Mouse (Mus musculus) testis, adult 2 months (tissue): ENCODE data around the gene Fam131c. TPM values are rescaled to one million over a fixed set of nuclear protein-coding genes. Genes with fewer than 3 reads are reported as not detected.

Experiments used
- H3K27ac ChIP-seq: fragments of 200-500 bp; 2 replicates; pipeline ENCODE4 v1.5.1; 2012; ENCODE audit warnings: low read depth, low read length; ENCODE audit not compliant: control insufficient read depth, insufficient read depth
- H3K27me3 ChIP-seq: fragments of 200-500 bp; 2 replicates; pipeline ENCODE4 v1.6.1; 2012; ENCODE audit warnings: mild to moderate bottlenecking, low read length, moderate library complexity; ENCODE audit not compliant: control insufficient read depth, insufficient read depth
- H3K36me3 ChIP-seq: fragments of 200-500 bp; 2 replicates; pipeline ENCODE4 v1.6.1; 2012; ENCODE audit warnings: mild to moderate bottlenecking, low read length; ENCODE audit not compliant: control insufficient read depth, insufficient read depth
- H3K4me1 ChIP-seq: fragments of 200-500 bp; 2 replicates; pipeline ENCODE4 v1.6.1; 2012; ENCODE audit warnings: low read length; ENCODE audit not compliant: control insufficient read depth, insufficient read depth
- H3K4me3 ChIP-seq: fragments of 200-500 bp; 2 replicates; pipeline ENCODE4 v1.5.1; 2012; ENCODE audit warnings: low read depth, mild to moderate bottlenecking, low read length, moderate library complexity, mixed read lengths; ENCODE audit not compliant: control insufficient read depth
- CTCF ChIP-seq: fragments of 200-500 bp; IDR thresholded peaks from 2 replicates; pipeline ENCODE4 v1.5.1; 2012; ENCODE audit warnings: low read depth, mild to moderate bottlenecking, inconsistent platforms, low read length, moderate library complexity; ENCODE audit not compliant: control insufficient read depth, insufficient read depth, insufficient replicate concordance
- POLR2A ChIP-seq: fragments of 200-500 bp; IDR thresholded peaks from 2 replicates; pipeline ENCODE4 v1.6.1; 2012; ENCODE audit warnings: low read depth, mild to moderate bottlenecking, inconsistent platforms, low read length, moderate library complexity; ENCODE audit not compliant: control insufficient read depth
- polyA plus RNA-seq: library from polyadenylated mRNA; depleted of rRNA; stranded (reverse); fragments of >200 nt; gene quantifications from 2 replicates; pipeline ENCODE4 v1.2.3, GENCODE M21; 2012

Fam131c gene
- polyA plus RNA-seq, 1 experiment: 7.9 TPM

- H3K27me3 ChIP-seq: no peaks in the 10 kb centered on the region
- H3K4me3 ChIP-seq: no peak overlapping the region
- no peak for TF ChIP-seq POLR2A
- no peak for TF ChIP-seq CTCF
- no peak overlapping the region for H3K27ac ChIP-seq
- H3K36me3 ChIP-seq: no peaks in the 10 kb centered on the region
- H3K4me1 ChIP-seq: 0 out of 2 replicates have a peak, but pooled peaks cover 2% of the 10 kb centered on the region
These were observed 11.7 kb downstream of the Fam131c start for GRCm38 (mm10) chr4:141379674-141380073.

DNA sequence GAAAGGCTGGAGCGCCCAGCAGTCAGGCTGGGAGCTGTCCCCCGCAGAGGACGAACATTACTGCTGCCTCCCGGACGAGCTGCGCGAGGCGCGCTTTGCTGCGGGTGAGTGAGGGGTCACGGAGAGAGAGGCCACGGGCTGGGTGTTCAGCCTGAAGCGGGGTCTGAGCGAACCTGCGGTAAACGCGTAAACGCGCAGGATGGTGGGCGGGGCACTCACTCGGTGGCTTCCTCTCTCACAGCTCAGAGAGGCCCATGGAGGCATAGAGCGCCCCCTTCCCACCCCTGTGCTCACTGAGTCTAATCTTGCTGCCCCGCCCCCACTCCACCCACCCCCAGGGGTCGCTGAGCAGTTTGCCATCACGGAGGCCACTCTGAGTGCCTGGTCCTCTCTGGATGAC, 14.4 kb downstream of the Fam131c start:
- TF ChIP-seq CTCF: no peak
- Histone ChIP-seq H3K27me3 (no peaks in the 10 kb centered on the region), H3K27ac (no peak overlapping the region), H3K4me3 (peak overlapping the region; percentile 48), H3K36me3 (no peaks in the 10 kb centered on the region), H3K4me1 (0 out of 2 replicates have a peak, but pooled peaks cover 2% of the 10 kb centered on the region)

GRCm38 (mm10) chr4:141385275-141385674, 17.3 kb downstream of the Fam131c start:
- Histone ChIP-seq H3K27me3 (no peaks in the 10 kb centered on the region), H3K4me3 (no peak overlapping the region), H3K4me1 (peaks cover 2% of the 10 kb centered on the region; the same call in 1 of the 2 replicates), H3K27ac (no peak overlapping the region), H3K36me3 (no peaks in the 10 kb centered on the region)
- TF ChIP-seq CTCF (peak; percentile 93), POLR2A (no peak)

GRCm38 (mm10) chr4:141386150-141386549, 18.1 kb downstream of the Fam131c start:
- Histone ChIP-seq H3K36me3 (no peaks in the 10 kb centered on the region), H3K27me3 (no peaks in the 10 kb centered on the region), H3K27ac (no peak overlapping the region), H3K4me1 (peaks cover 2% of the 10 kb centered on the region; the same call in 1 of the 2 replicates), H3K4me3 (no peak overlapping the region)
- no peak for TF ChIP-seq CTCF
- TF ChIP-seq POLR2A: no peak

DNA sequence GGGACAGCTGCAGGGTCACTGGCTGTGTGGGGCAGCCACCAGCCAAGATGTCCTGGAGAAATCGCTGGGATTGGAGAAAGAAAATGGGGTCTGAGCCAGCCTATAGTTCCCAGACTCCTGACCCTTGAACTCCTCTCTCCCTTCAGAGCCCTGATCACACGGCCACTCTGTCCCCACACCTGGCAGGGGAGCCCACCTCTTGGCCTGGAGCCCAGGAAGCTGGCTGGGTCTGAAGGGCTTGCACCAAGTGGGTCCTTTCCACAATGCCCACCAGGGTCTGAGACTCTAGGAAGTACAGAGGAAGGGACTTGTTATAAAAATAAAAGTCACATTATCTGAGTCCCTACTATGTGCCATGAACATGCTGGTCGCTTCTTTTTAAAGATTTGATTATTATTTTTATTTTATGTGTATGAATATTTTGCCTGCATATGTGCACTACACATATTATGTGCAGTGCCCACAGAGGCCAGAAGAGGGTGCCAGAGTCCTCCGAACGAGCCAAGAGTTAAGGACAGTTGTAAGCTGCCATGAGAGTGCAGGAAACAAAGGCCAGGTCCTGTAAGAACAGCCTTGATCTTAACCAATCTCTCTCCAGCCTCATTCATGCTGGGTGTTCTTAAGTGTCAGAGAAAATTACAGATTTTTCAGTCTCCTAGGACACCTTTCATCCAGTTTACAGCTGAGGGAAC, 19.2 kb downstream of the Fam131c start:
- Histone ChIP-seq H3K36me3 (no peaks in the 10 kb centered on the region), H3K27ac (no peak overlapping the region), H3K27me3 (no peaks in the 10 kb centered on the region), H3K4me1 (no peaks in the 10 kb centered on the region; the same call in 1 of the 2 replicates), H3K4me3 (no peak overlapping the region)
- TF ChIP-seq POLR2A (no peak), CTCF (peak; percentile 82; the same call in 1 of the 2 replicates)

- H3K4me1 ChIP-seq: no peaks in the 10 kb centered on the region; the same call in 1 of the 2 replicates
- H3K27me3 ChIP-seq: no peaks in the 10 kb centered on the region
- H3K27ac ChIP-seq: no peak overlapping the region
- H3K36me3 ChIP-seq: no peaks in the 10 kb centered on the region
- TF ChIP-seq CTCF: no peak
- no peak for TF ChIP-seq POLR2A
- no peak overlapping the region for H3K4me3 ChIP-seq
These were observed 19.9 kb downstream of the Fam131c start for GRCm38 (mm10) chr4:141387933-141388332.

- no peak for TF ChIP-seq CTCF
- TF ChIP-seq POLR2A: no peak
- no peaks in the 10 kb centered on the region; the same call in 1 of the 2 replicates for H3K4me1 ChIP-seq
- no peak overlapping the region for H3K27ac ChIP-seq
- no peaks in the 10 kb centered on the region for H3K27me3 ChIP-seq
- H3K4me3 ChIP-seq: no peak overlapping the region
- H3K36me3 ChIP-seq: no peaks in the 10 kb centered on the region
These were observed 21.5 kb downstream of the Fam131c start for GRCm38 (mm10) chr4:141389366-141390150.
